Mouse (Mus musculus) heart, adult 2 months (tissue): ENCODE results near the gene Mon1b.

Source experiments
- CTCF ChIP-seq: fragments of 200-600 bp; IDR thresholded peaks from 2 replicates; pipeline ENCODE4 v1.8.1; 2022; ENCODE audit warnings: antibody characterized with exemption, mild to moderate bottlenecking, moderate library complexity
- EP300 ChIP-seq: fragments of 200-500 bp; IDR thresholded peaks from 2 replicates; pipeline ENCODE4 v1.6.1; 2011; ENCODE audit warnings: low read depth, low read length, control low read depth; ENCODE audit not compliant: insufficient read depth
- POLR2A ChIP-seq: fragments of 200-500 bp; IDR thresholded peaks from 2 replicates; pipeline ENCODE4 v1.6.1; 2011; ENCODE audit warnings: mild to moderate bottlenecking, low read depth, low read length, control low read depth; ENCODE audit not compliant: insufficient read depth

- no peak for TF ChIP-seq CTCF
- no peak for TF ChIP-seq POLR2A
- no peak for TF ChIP-seq EP300
Observed at GRCm38 (mm10) chr8:113665951-113666350, 30.6 kb downstream of the Mon1b start.
